Comparison of ENCODE assay signal across 8 mouse cellular contexts in the genomic region with DNA sequence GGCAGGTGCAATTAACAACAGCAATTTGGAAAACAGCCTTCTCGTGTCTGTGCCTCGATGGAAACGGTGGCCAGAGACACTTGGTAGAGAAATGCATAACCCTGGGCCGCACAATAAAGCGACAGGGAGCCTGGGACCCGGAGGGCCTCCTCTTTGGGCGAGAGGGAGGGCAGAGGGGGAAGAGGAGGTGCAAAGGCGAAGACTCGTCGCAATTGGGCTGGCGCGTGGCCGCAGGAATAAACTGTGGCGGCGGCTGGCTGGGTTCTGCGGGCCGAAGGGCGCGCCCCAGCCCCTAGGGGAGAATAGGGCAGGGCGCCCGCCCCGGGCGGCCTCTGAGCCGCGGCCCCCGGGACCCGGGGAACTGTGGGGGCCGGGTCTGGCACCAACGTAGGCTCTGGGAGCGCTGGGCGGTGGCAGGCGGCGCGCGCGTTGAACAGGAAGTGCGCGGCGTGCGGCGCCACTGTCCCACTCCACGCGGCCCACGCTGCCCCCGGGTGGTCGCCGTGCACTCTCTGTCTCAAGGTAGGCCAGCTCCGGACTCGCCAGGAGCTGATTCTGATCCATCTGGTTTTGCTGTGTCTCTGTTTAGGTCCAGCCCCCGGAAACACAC. TPM values are rescaled to one million over a fixed set of nuclear protein-coding genes. Genes with fewer than 3 reads are reported as not detected.
A peak's percentile ranks its signal among the peaks of the same experiment; 100 is the strongest.
DNase-seq lines count a peak whose midpoint lies in the region; ATAC-seq lines count a peak whose summit lies in the region.

A gene (minus strand): TSS at position 127 of the 610 bp plus-strand sequence.

- no peak within 1 kb of the TSS for H3K27ac ChIP-seq in midbrain, embryonic 16.5 days (ENCODE audit: low read length)

- H3K4me1 ChIP-seq in midbrain, embryonic 16.5 days (ENCODE audit: control insufficient read depth, insufficient read depth, low read length), result peaks cover 6% of the 10 kb centered on the region; the same call in 1 of the 2 replicates

- no peak for DNase-seq in frontal cortex, postnatal 14 days (ENCODE audit: low spot score in 2 of 2)
- peak; percentile 60 for DNase-seq in embryo, embryonic 11 days
- DNase-seq in heart, adult 9 months (ENCODE audit: low spot score in 2 of 2), result peak; percentile 72 to 75
- DNase-seq in kidney, adult 8-10 months, result peak; percentile 79 to 80
- peak; percentile 32 for DNase-seq in liver
- DNase-seq in splenic B cell, adult 2 months (ENCODE audit: low read depth, low spot score), result peak; percentile 36

- 0% methylated on average over 42 of the region's 50 CpGs for WGBS in midbrain, embryonic 16.5 days

- peak within 1 kb of the TSS; percentile 100 for H3K4me2 ChIP-seq in midbrain, embryonic 16.5 days (ENCODE audit: low read length)

- peak within 1 kb of the TSS; percentile 65 for H3K4me3 ChIP-seq in midbrain, embryonic 16.5 days (ENCODE audit: low read depth, low read length)

- no peaks in the 10 kb centered on the region for H3K36me3 ChIP-seq in midbrain, embryonic 16.5 days (ENCODE audit: control insufficient read depth, insufficient read depth, low read length)
- H3K36me3 ChIP-seq in splenic B cell, adult 2 months (ENCODE audit: control insufficient read depth, insufficient read depth, low read length, poor library complexity, severe bottlenecking), result no peaks in the 10 kb centered on the region

- peak within 1 kb of the TSS; percentile 69 for H3K9ac ChIP-seq in midbrain, embryonic 16.5 days (ENCODE audit: low read depth, low read length)

- no peaks in the 10 kb centered on the region for H3K9me3 ChIP-seq in midbrain, embryonic 16.5 days (replicated peaks; ENCODE audit: control insufficient read depth, low read length, poor library complexity, severe bottlenecking)

- peaks cover 31% of the 10 kb centered on the region for H3K27me3 ChIP-seq in midbrain, embryonic 16.5 days (ENCODE audit: control insufficient read depth, insufficient read depth, low read depth, low read length)
- H3K27me3 ChIP-seq in splenic B cell, adult 2 months (ENCODE audit: control insufficient read depth, insufficient read depth, low read length, poor library complexity, severe bottlenecking), result no peaks in the 10 kb centered on the region

- peak; percentile 21; the same call in 1 of the 2 replicates for ATAC-seq in frontal cortex, adult (ENCODE audit: low TSS enrichment)
- ATAC-seq in midbrain, embryonic 16.5 days, result peak; percentile 61

RNA-seq across cellular contexts. Expression of the gene that starts here (rescaled TPM):
- 112 and 118 TPM in 2 replicates for polyA plus RNA-seq in midbrain, embryonic 16.5 days (2015; fragmentation: Nextera tagmentation; extraction: Ambion mirVana)

Comparison
In these comparisons a context has a peak if more than half of its experiments do, and no peak if none do; other contexts are left out.
1. DNase-seq: peak in embryo, embryonic 11 days (single experiment), heart, adult 9 months (2 of 2), kidney, adult 8-10 months (2 of 2), liver (single experiment) and splenic B cell, adult 2 months (single experiment); none in frontal cortex, postnatal 14 days (0 of 2).